In the genomic region with DNA sequence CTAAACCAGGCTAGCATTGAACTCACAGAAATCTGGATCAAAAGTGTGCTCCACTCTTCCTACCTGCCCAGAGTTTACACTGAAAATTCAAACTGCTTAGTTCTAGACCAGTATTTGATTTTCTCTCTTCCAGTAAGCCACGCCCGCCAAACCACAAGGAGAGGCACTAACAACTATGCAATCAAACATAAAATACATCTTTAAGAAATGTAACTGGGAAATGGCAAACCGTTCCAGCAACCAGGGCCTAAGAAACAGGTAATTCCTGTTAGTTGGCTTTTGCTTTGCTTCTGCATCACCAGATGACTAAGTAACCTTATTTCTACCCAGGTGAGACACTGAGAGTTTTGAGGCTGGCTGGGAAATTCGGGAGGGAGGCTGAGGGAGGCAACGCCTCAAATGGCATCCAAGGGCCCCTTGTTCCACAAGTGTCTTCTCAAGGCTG, we compare ENCODE assay signal across 15 mouse cellular contexts. TPM values are rescaled to one million over a fixed set of nuclear protein-coding genes. Genes with fewer than 3 reads are reported as not detected.
DNase-seq lines count a peak whose midpoint lies in the region; ATAC-seq and TF ChIP-seq lines count a peak whose summit lies in the region.
"Had no signal": no experiment of that assay in that cellular context is flagged by ENCODE, and none has a peak within 500 bp of the region (broad histone marks: within the 10 kb centered on the region; RNA-seq: fewer than 3 reads in every experiment).

No protein-coding gene starts in this region.

- H3K79me2 ChIP-seq in heart, adult 2 months (replicated peaks; ENCODE audit: control insufficient read depth, insufficient read depth, low read length) = no peaks in the 10 kb centered on the region

- ATAC-seq in kidney, embryonic 15.5 days (replicated peaks; ENCODE audit: low FRiP score) = 0 out of 2 replicates have a peak, but pooled peaks have one; percentile 2
- ATAC-seq in limb, embryonic 15.5 days (ENCODE audit: insufficient number of reproducible peaks, low FRiP score, low TSS enrichment, low read depth) = no peak
- ATAC-seq in stomach, embryonic 16.5 days (ENCODE audit: insufficient read depth, low FRiP score) = peak; percentile 80
- no peak for ATAC-seq in midbrain, embryonic 15.5 days (replicated peaks)

- no peaks in the 10 kb centered on the region for H3K27me3 ChIP-seq in kidney, embryonic 15.5 days
- no peaks in the 10 kb centered on the region for H3K27me3 ChIP-seq in ES-Bruce4 (ENCODE audit: control insufficient read depth, insufficient read depth, low read length, poor library complexity, severe bottlenecking)
- H3K27me3 ChIP-seq in limb, embryonic 15.5 days = no peaks in the 10 kb centered on the region
- H3K27me3 ChIP-seq in stomach, embryonic 16.5 days (ENCODE audit: control insufficient read depth, insufficient read depth, low read length) = no peaks in the 10 kb centered on the region
- no peaks in the 10 kb centered on the region for H3K27me3 ChIP-seq in midbrain, embryonic 15.5 days (replicated peaks)
- no peaks in the 10 kb centered on the region for H3K27me3 ChIP-seq in heart, adult 2 months (ENCODE audit: control insufficient read depth, insufficient read depth, low read length)
- H3K27me3 ChIP-seq: forebrain, embryonic 12.5 days; hindbrain, embryonic 15.5 days had no signal

- no peak for DNase-seq in kidney, postnatal 10 days
- no peak for DNase-seq in heart, adult 2 months
- no peak for DNase-seq in adrenal gland, postnatal 14 days
- DNase-seq: cerebellum, postnatal 36 days; gastrocnemius, postnatal 25 days had no signal

- no peak for TF ChIP-seq EP300 in ES-Bruce4 (IDR thresholded peaks at IDR 0.05; ENCODE audit: insufficient read depth, low read depth, low read length)
- no peak for TF ChIP-seq EP300 in heart, adult 2 months (IDR thresholded peaks at IDR 0.05; ENCODE audit: insufficient read depth, low read depth, low read length)

- WGBS in kidney, embryonic 15.5 days = 66% methylated on average over 5 of the region's 5 CpGs
- WGBS in limb, embryonic 15.5 days = 60% methylated on average over 5 of the region's 5 CpGs
- WGBS in stomach, embryonic 16.5 days = 58% methylated on average over 5 of the region's 5 CpGs
- 78% methylated on average over 5 of the region's 5 CpGs for WGBS in midbrain, embryonic 15.5 days
- 74% methylated on average over 5 of the region's 5 CpGs for WGBS in heart, adult 2 months

- no peak overlapping the region for H3K4me3 ChIP-seq in kidney, embryonic 15.5 days (replicated peaks)
- H3K4me3 ChIP-seq in ES-Bruce4 (ENCODE audit: low read depth, low read length) = peak overlapping the region; percentile 19
- H3K4me3 ChIP-seq in limb, embryonic 15.5 days = no peak overlapping the region
- H3K4me3 ChIP-seq in stomach, embryonic 16.5 days (replicated peaks; ENCODE audit: low read length) = no peak overlapping the region
- H3K4me3 ChIP-seq in midbrain, embryonic 15.5 days = no peak overlapping the region
- H3K4me3 ChIP-seq in heart, adult 2 months = no peak overlapping the region
- H3K4me3 ChIP-seq: forebrain, embryonic 12.5 days; hindbrain, embryonic 15.5 days had no signal

- peak overlapping the region; percentile 67 for H3K27ac ChIP-seq in kidney, embryonic 15.5 days
- H3K27ac ChIP-seq in ES-Bruce4 (ENCODE audit: insufficient read depth, low read length) = peak overlapping the region; percentile 32
- H3K27ac ChIP-seq in limb, embryonic 15.5 days = 0 out of 2 replicates have a peak overlapping the region, but pooled peaks have one; percentile 6
- H3K27ac ChIP-seq in stomach, embryonic 16.5 days (ENCODE audit: low read length) = peak overlapping the region; percentile 88
- no peak overlapping the region for H3K27ac ChIP-seq in midbrain, embryonic 15.5 days
- no peak overlapping the region for H3K27ac ChIP-seq in heart, adult 2 months
- H3K27ac ChIP-seq: forebrain, embryonic 12.5 days; hindbrain, embryonic 15.5 days had no signal

- no peak for TF ChIP-seq POLR2A in ES-Bruce4 (IDR thresholded peaks at IDR 0.05; ENCODE audit: insufficient read depth, low read length)
- no peak for TF ChIP-seq POLR2A in heart, adult 2 months (IDR thresholded peaks at IDR 0.05; ENCODE audit: insufficient read depth, low read depth, low read length)

- TF ChIP-seq CTCF in ES-Bruce4 (IDR thresholded peaks at IDR 0.05; ENCODE audit: low read depth, low read length) = no peak
- no peak for TF ChIP-seq CTCF in heart, adult 2 months (IDR thresholded peaks at IDR 0.05)

- no peaks in the 10 kb centered on the region for H3K9me3 ChIP-seq in kidney, embryonic 15.5 days (replicated peaks)
- no peaks in the 10 kb centered on the region for H3K9me3 ChIP-seq in ES-Bruce4 (replicated peaks; ENCODE audit: control insufficient read depth, insufficient read depth, low read length, poor library complexity, severe bottlenecking)
- H3K9me3 ChIP-seq in limb, embryonic 15.5 days = no peaks in the 10 kb centered on the region
- 0 out of 2 replicates have a peak, but pooled peaks cover 3% of the 10 kb centered on the region for H3K9me3 ChIP-seq in stomach, embryonic 16.5 days (replicated peaks; ENCODE audit: control insufficient read depth, low read length)
- H3K9me3 ChIP-seq in midbrain, embryonic 15.5 days = peaks cover 4% of the 10 kb centered on the region; the same call in 1 of the 2 replicates
- H3K9me3 ChIP-seq: forebrain, embryonic 12.5 days; hindbrain, embryonic 15.5 days had no signal

- no peak overlapping the region for H3K9ac ChIP-seq in kidney, embryonic 15.5 days
- H3K9ac ChIP-seq in ES-Bruce4 (ENCODE audit: low read depth, poor library complexity, severe bottlenecking) = no peak overlapping the region; the same call in 1 of the 2 replicates
- H3K9ac ChIP-seq in limb, embryonic 15.5 days = no peak overlapping the region
- no peak overlapping the region for H3K9ac ChIP-seq in stomach, embryonic 16.5 days (ENCODE audit: low read length)
- no peak overlapping the region for H3K9ac ChIP-seq in midbrain, embryonic 15.5 days
- no peak overlapping the region for H3K9ac ChIP-seq in heart, adult 2 months (ENCODE audit: low read depth, low read length)
- H3K9ac ChIP-seq: forebrain, embryonic 12.5 days; hindbrain, embryonic 15.5 days had no signal

- H3K4me1 ChIP-seq in kidney, embryonic 15.5 days = no peaks in the 10 kb centered on the region
- H3K4me1 ChIP-seq in ES-Bruce4 (ENCODE audit: control insufficient read depth, insufficient read depth, low read length) = no peaks in the 10 kb centered on the region
- H3K4me1 ChIP-seq in limb, embryonic 15.5 days = no peaks in the 10 kb centered on the region; the same call in 1 of the 2 replicates
- no peaks in the 10 kb centered on the region for H3K4me1 ChIP-seq in stomach, embryonic 16.5 days (ENCODE audit: control insufficient read depth, insufficient read depth, low read length)
- no peaks in the 10 kb centered on the region for H3K4me1 ChIP-seq in midbrain, embryonic 15.5 days
- no peaks in the 10 kb centered on the region for H3K4me1 ChIP-seq in heart, adult 2 months (ENCODE audit: control insufficient read depth, insufficient read depth, low read length)
- H3K4me1 ChIP-seq: forebrain, embryonic 12.5 days; hindbrain, embryonic 15.5 days had no signal

- intact Hi-C loops in heart, adult 2 months (cut with DNase I) = no loop called here

- H3K4me2 ChIP-seq in kidney, embryonic 15.5 days = peak overlapping the region; percentile 47; the same call in 1 of the 2 replicates
- H3K4me2 ChIP-seq in limb, embryonic 15.5 days = no peak overlapping the region
- H3K4me2 ChIP-seq in stomach, embryonic 16.5 days (ENCODE audit: low read depth, low read length) = 0 out of 2 replicates have a peak overlapping the region, but pooled peaks have one; percentile 38
- H3K4me2 ChIP-seq in midbrain, embryonic 15.5 days = no peak overlapping the region
- H3K4me2 ChIP-seq: forebrain, embryonic 12.5 days had no signal

- H3K36me3 ChIP-seq in kidney, embryonic 15.5 days = no peaks in the 10 kb centered on the region
- H3K36me3 ChIP-seq in ES-Bruce4 (ENCODE audit: control insufficient read depth, insufficient read depth, low read length, poor library complexity, severe bottlenecking) = no peaks in the 10 kb centered on the region
- no peaks in the 10 kb centered on the region for H3K36me3 ChIP-seq in limb, embryonic 15.5 days
- H3K36me3 ChIP-seq in stomach, embryonic 16.5 days (ENCODE audit: control insufficient read depth, insufficient read depth, low read length) = no peaks in the 10 kb centered on the region
- H3K36me3 ChIP-seq in midbrain, embryonic 15.5 days (replicated peaks) = no peaks in the 10 kb centered on the region
- no peaks in the 10 kb centered on the region for H3K36me3 ChIP-seq in heart, adult 2 months (ENCODE audit: control insufficient read depth, insufficient read depth, low read length)
- H3K36me3 ChIP-seq: forebrain, embryonic 12.5 days; hindbrain, embryonic 15.5 days had no signal

RNA-seq across cellular contexts. Expression of a gene that starts 13.4 kb away (rescaled TPM):
- polyA plus RNA-seq in kidney, embryonic 15.5 days (2015; fragmentation: Nextera tagmentation; extraction: Ambion mirVana) = 1,358 and 1,377 TPM in 2 replicates
- polyA plus RNA-seq in ES-Bruce4 (2011; ENCODE audit: insufficient read depth, insufficient read length, low read depth, missing spikeins) = 661 and 677 TPM in 2 replicates
- polyA plus RNA-seq in limb, embryonic 15.5 days (2015; fragmentation: Nextera tagmentation; extraction: Ambion mirVana) = 1,981 and 2,196 TPM in 2 replicates
- 2,104 and 2,339 TPM in 2 replicates for polyA plus RNA-seq in stomach, embryonic 16.5 days (2015; fragmentation: Nextera tagmentation; extraction: Ambion mirVana)
- polyA plus RNA-seq in midbrain, embryonic 15.5 days (2015; fragmentation: Nextera tagmentation; extraction: Ambion mirVana) = 158 and 167 TPM in 2 replicates
- 10 to 100 TPM; 72.5 to 73.7 TPM for total RNA-seq in heart, adult 2 months (2021)
- 89.9 and 99.1 TPM in 2 replicates for polyA plus RNA-seq in heart, adult 2 months (2012; rRNA removed)
- total RNA-seq in adrenal gland, postnatal 14 days (2021) = 217 and 219 TPM in 2 replicates

RNA-seq across cellular contexts. Expression of a gene that starts 38.3 kb away (rescaled TPM):
- polyA plus RNA-seq in kidney, embryonic 15.5 days (2015; fragmentation: Nextera tagmentation; extraction: Ambion mirVana) = 0.15 and 0.38 TPM in 2 replicates
- polyA plus RNA-seq in ES-Bruce4 (2011; ENCODE audit: insufficient read depth, insufficient read length, low read depth, missing spikeins) = not detected in 2 replicates
- 0.09 TPM in 1 of 2 replicates, not detected in the other for polyA plus RNA-seq in limb, embryonic 15.5 days (2015; fragmentation: Nextera tagmentation; extraction: Ambion mirVana)
- polyA plus RNA-seq in stomach, embryonic 16.5 days (2015; fragmentation: Nextera tagmentation; extraction: Ambion mirVana) = not detected in 2 replicates
- not detected in 2 replicates for polyA plus RNA-seq in midbrain, embryonic 15.5 days (2015; fragmentation: Nextera tagmentation; extraction: Ambion mirVana)
- not detected for total RNA-seq in heart, adult 2 months (2021)
- polyA plus RNA-seq in heart, adult 2 months (2012; rRNA removed) = not detected in 2 replicates
- 0.15 TPM in 1 of 2 replicates, not detected in the other for total RNA-seq in adrenal gland, postnatal 14 days (2021)
- total RNA-seq: gastrocnemius, postnatal 25 days; left cerebral cortex, adult 8-10 months; megakaryocyte, adult 5-6 weeks had no signal
- polyA plus RNA-seq: forebrain, embryonic 12.5 days; neural tube, embryonic 11.5 days had no signal

RNA-seq across cellular contexts. Expression of a gene that starts 48.0 kb away (rescaled TPM):
- polyA plus RNA-seq in kidney, embryonic 15.5 days (2015; fragmentation: Nextera tagmentation; extraction: Ambion mirVana) = 516 and 533 TPM in 2 replicates
- polyA plus RNA-seq in ES-Bruce4 (2011; ENCODE audit: insufficient read depth, insufficient read length, low read depth, missing spikeins) = 468 and 470 TPM in 2 replicates
- polyA plus RNA-seq in limb, embryonic 15.5 days (2015; fragmentation: Nextera tagmentation; extraction: Ambion mirVana) = 826 and 857 TPM in 2 replicates
- 575 and 603 TPM in 2 replicates for polyA plus RNA-seq in stomach, embryonic 16.5 days (2015; fragmentation: Nextera tagmentation; extraction: Ambion mirVana)
- polyA plus RNA-seq in midbrain, embryonic 15.5 days (2015; fragmentation: Nextera tagmentation; extraction: Ambion mirVana) = 90.5 and 102 TPM in 2 replicates
- total RNA-seq in heart, adult 2 months (2021) = 10 to 100 TPM; 70.5 to 93.9 TPM
- polyA plus RNA-seq in heart, adult 2 months (2012; rRNA removed) = 41.9 and 47.3 TPM in 2 replicates
- 166 and 194 TPM in 2 replicates for total RNA-seq in adrenal gland, postnatal 14 days (2021)

Comparison
In these comparisons a context has a peak if more than half of its experiments do, and no peak if none do; other contexts are left out.
1. ATAC-seq: peak in kidney, embryonic 15.5 days (single experiment) and stomach, embryonic 16.5 days (single experiment); none in limb, embryonic 15.5 days (single experiment) and midbrain, embryonic 15.5 days (single experiment).
2. H3K27ac ChIP-seq: peak in kidney, embryonic 15.5 days (single experiment), ES-Bruce4 (single experiment), limb, embryonic 15.5 days (single experiment) and stomach, embryonic 16.5 days (single experiment); none in midbrain, embryonic 15.5 days (single experiment) and heart, adult 2 months (single experiment).
3. H3K4me2 ChIP-seq: peak in kidney, embryonic 15.5 days (single experiment) and stomach, embryonic 16.5 days (single experiment); none in limb, embryonic 15.5 days (single experiment) and midbrain, embryonic 15.5 days (single experiment).